ENCODE assay signal across 15 mouse cellular contexts in genomic region chr16:36655199-36655598, GRCm38 (mm10). TPM values are rescaled to one million over a fixed set of nuclear protein-coding genes. Genes with fewer than 3 reads are reported as not detected.
"Had no signal": no experiment of that assay in that cellular context is flagged by ENCODE, and none has a peak within 500 bp of the region (broad histone marks: within the 10 kb centered on the region; RNA-seq: fewer than 3 reads in every experiment).

No protein-coding gene starts in this region.

- ATAC-seq: midbrain, embryonic 16.5 days had no signal

- H3K9ac ChIP-seq: lung, embryonic 14.5 days; midbrain, embryonic 12.5 days; neural tube, embryonic 12.5 days; stomach, embryonic 15.5 days had no signal

- H3K36me3 ChIP-seq: midbrain, embryonic 10.5 days; midbrain, embryonic 12.5 days; neural tube, embryonic 12.5 days; stomach, embryonic 15.5 days had no signal

- H3K27me3 ChIP-seq: megakaryocyte, embryonic 14.5 days; midbrain, embryonic 12.5 days; neural tube, embryonic 12.5 days; stomach, embryonic 15.5 days had no signal

- H3K27ac ChIP-seq: midbrain, embryonic 10.5 days; midbrain, embryonic 12.5 days; neural tube, embryonic 12.5 days; stomach, embryonic 15.5 days; stomach, postnatal 0 days had no signal

- H3K4me1 ChIP-seq: megakaryocyte, embryonic 14.5 days; midbrain, embryonic 10.5 days; midbrain, embryonic 12.5 days; neural tube, embryonic 12.5 days; stomach, embryonic 15.5 days had no signal

- H3K4me2 ChIP-seq: lung, embryonic 14.5 days; midbrain, embryonic 12.5 days; neural tube, embryonic 12.5 days; stomach, embryonic 15.5 days had no signal

- H3K9me3 ChIP-seq: stomach, embryonic 15.5 days had no signal

- DNase-seq: lung, embryonic 14.5 days; lung, postnatal 10 days; lung, postnatal 4 days; midbrain, embryonic 14.5 days; right cerebral cortex, postnatal 14 days; thymus, adult 2 months; thymus, postnatal 14 days; thymus, postnatal 36 days had no signal

- H3K4me3 ChIP-seq: megakaryocyte, embryonic 14.5 days; midbrain, embryonic 10.5 days; midbrain, embryonic 12.5 days; neural tube, embryonic 12.5 days; stomach, embryonic 15.5 days had no signal

RNA-seq across cellular contexts. Expression of gene Ildr1, which starts 38.6 kb away (rescaled TPM):
- polyA plus RNA-seq: midbrain, embryonic 12.5 days; neural tube, embryonic 12.5 days had no signal
